Mouse (Mus musculus): ENCODE measurements around the gene Lmx1b. TPM values are rescaled to one million over a fixed set of nuclear protein-coding genes. Genes with fewer than 3 reads are reported as not detected.

Lmx1b gene
- not detected for polyA plus RNA-seq (2014; fragmentation: Illumina TruSeq; extraction: RNeasy Lipid Tissue Mini Kit (QIAGEN cat#74804); ENCODE audit: low read depth, low replicate concordance)

DNA sequence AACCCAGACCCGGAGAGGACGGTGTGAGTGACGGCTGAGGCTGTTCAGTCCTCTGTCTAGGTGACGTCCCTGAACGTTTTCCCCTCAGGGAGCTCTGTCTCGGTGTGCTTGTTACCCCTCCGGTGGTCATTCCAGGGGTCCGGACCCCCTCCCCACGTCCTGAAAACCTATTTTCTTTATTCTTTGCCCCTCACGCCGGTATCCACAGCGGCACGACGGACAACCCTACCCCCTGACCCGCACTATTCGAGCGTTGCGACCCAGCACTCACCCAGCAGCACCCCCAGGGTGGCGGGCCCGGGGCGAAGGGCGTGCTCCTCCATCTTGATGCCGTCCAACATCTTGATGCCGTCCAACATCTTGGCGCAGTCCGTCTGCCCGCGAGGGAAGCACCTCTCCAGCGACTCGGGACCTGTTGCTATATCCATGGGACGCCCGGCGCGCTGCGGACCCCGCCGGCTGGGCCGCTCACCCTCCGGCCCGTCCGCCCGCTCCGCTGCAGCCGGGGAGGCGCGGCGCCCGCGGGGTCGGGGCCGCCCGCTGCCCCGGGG, at the start of gene Lmx1b:
TSS of gene Lmx1b (minus strand) at position 341 of the 551 bp plus-strand sequence.

Other genes starting within 250 kb of the Lmx1b start
- gene Zbtb34, start 209.2 kb downstream of the Lmx1b start, polyA plus RNA-seq (2014; fragmentation: Illumina TruSeq; extraction: RNeasy Lipid Tissue Mini Kit (QIAGEN cat#74804); ENCODE audit: low read depth, low replicate concordance): 8.0 TPM
- 34.9 TPM for gene Zbtb43, start 172.0 kb downstream of the Lmx1b start, polyA plus RNA-seq (2014; fragmentation: Illumina TruSeq; extraction: RNeasy Lipid Tissue Mini Kit (QIAGEN cat#74804); ENCODE audit: low read depth, low replicate concordance)
- 0.54 TPM for gene Mvb12b, start 247.4 kb upstream of the Lmx1b start, polyA plus RNA-seq (2014; fragmentation: Illumina TruSeq; extraction: RNeasy Lipid Tissue Mini Kit (QIAGEN cat#74804); ENCODE audit: low read depth, low replicate concordance)

Measured in sigmoid colon, adult 10 weeks (tissue).